Mouse (Mus musculus) ES-E14 (cell line): ENCODE measurements around the gene Rplp2. TPM values are rescaled to one million over a fixed set of nuclear protein-coding genes. Genes with fewer than 3 reads are reported as not detected.

Experiments
- DNase-seq: peaks from one replicate; pipeline ENCODE4 v3.0.0-alpha.2; 2013; ENCODE audit warnings: low read depth, low spot score
- H3K27ac ChIP-seq: 2 replicates; pipeline ENCODE4 v1.5.1; 2012; ENCODE audit warnings: low read depth, mild to moderate bottlenecking, low read length, moderate library complexity, mixed read lengths; ENCODE audit not compliant: poor library complexity, insufficient read depth, severe bottlenecking
- H3K36me3 ChIP-seq: 2 replicates; pipeline ENCODE4 v1.6.1; 2012; ENCODE audit warnings: mild to moderate bottlenecking, low read length, moderate library complexity, mixed read lengths; ENCODE audit not compliant: control insufficient read depth, poor library complexity, insufficient read depth, severe bottlenecking
- H3K4me1 ChIP-seq, 2 experiments: fragments of 150-350 bp in 1 of 2; sonication (generic) in 1 of 2; 2 replicates each; pipeline ENCODE4 v1.6.1; 2012; ENCODE audit warnings: low read length in 2 of 2, mild to moderate bottlenecking in 1 of 2, mixed read lengths in 1 of 2; ENCODE audit not compliant: control insufficient read depth in 2 of 2, insufficient read depth in 2 of 2, poor library complexity in 1 of 2
- H3K4me3 ChIP-seq, 2 experiments: fragments of 150-350 bp in 1 of 2; sonication (generic) in 1 of 2; 2 replicates each; pipeline ENCODE4 v1.5.1; 2012; ENCODE audit warnings: low read length in 2 of 2, low read depth in 1 of 2, mild to moderate bottlenecking in 1 of 2, mixed read lengths in 1 of 2; ENCODE audit not compliant: insufficient read depth in 1 of 2, poor library complexity in 1 of 2, severe bottlenecking in 1 of 2
- H3K9ac ChIP-seq: 2 replicates; pipeline ENCODE4 v1.6.1; 2012; ENCODE audit warnings: low read depth, mild to moderate bottlenecking, low read length, mixed read lengths; ENCODE audit not compliant: poor library complexity, insufficient read depth, severe bottlenecking
- H3K9me3 ChIP-seq: fragments of 150-350 bp; sonication (generic); 2 replicates; pipeline ENCODE4 v1.6.1; 2012; ENCODE audit warnings: low read depth, mild to moderate bottlenecking, low read length; ENCODE audit not compliant: control insufficient read depth, insufficient read depth
- CHD2 ChIP-seq: IDR thresholded peaks from 2 replicates; pipeline ENCODE4 v1.6.1; 2014; ENCODE audit warnings: mild to moderate bottlenecking, low read depth, low read length, inconsistent platforms
- HCFC1 ChIP-seq: IDR thresholded peaks from 2 replicates; pipeline ENCODE4 v1.6.1; 2012; ENCODE audit warnings: low read length, inconsistent platforms, borderline replicate concordance; ENCODE audit not compliant: insufficient read depth
- MAFK ChIP-seq: IDR thresholded peaks from 2 replicates; pipeline ENCODE4 v1.6.1; 2014; ENCODE audit warnings: mild to moderate bottlenecking, low read depth, low read length, inconsistent platforms; ENCODE audit not compliant: insufficient read depth
- ZC3H11A ChIP-seq: IDR thresholded peaks from 2 replicates; pipeline ENCODE4 v1.6.1; 2012; ENCODE audit warnings: low read depth, mild to moderate bottlenecking, inconsistent platforms, low read length, borderline replicate concordance
- ZNF384 ChIP-seq: IDR thresholded peaks from 2 replicates; pipeline ENCODE4 v1.6.1; 2012; ENCODE audit warnings: low read depth, low read length, inconsistent platforms
- in situ Hi-C, 2 experiments: fragments of 600-800 bp; cut with MboI; formaldehyde crosslinking; loops; one replicate each; pipeline ENCODE4 v1.15.1; 2025; ENCODE audit warnings: low sequenced_read_pairs in 2 of 2, inconsistent platforms in 1 of 2; ENCODE audit not compliant: unreplicated experiment in 2 of 2
- total RNA-seq: library from RNA; depleted of rRNA; stranded (reverse); fragments of 300-350 nt; gene quantifications from 2 replicates; pipeline ENCODE4 v1.2.3, GENCODE M21; 2012

Gene Rplp2
- total RNA-seq, 1 experiment = 3,085 TPM

GRCm38 (mm10) chr7:141454967-141455551 is 7.9 kb downstream of the Rplp2 start, which contains the start of gene Pnpla2:
TSS of gene Pnpla2 (plus strand) at chr7:141455198.
- peak; percentile 95 for DNase-seq

GRCm38 (mm10) chr7:141455610-141456314 is 8.6 kb downstream of the Rplp2 start:
- Histone ChIP-seq H3K36me3 (peaks cover 13% of the 10 kb centered on the region), H3K4me3 (peak overlapping the region; percentile 68 to 91), H3K4me1 (peaks cover 0 to 26% of the 10 kb centered on the region in 2 experiments; a peak in 3 of 4 replicates), H3K9ac (peak overlapping the region; percentile 74), H3K27ac (no peak overlapping the region), H3K9me3 (no peaks in the 10 kb centered on the region)
- no peak for DNase-seq
- in situ Hi-C loops = no loop called here
- TF ChIP-seq MAFK = no peak
- TF ChIP-seq ZNF384 = no peak
- TF ChIP-seq ZC3H11A = no peak
- no peak for TF ChIP-seq CHD2
- TF ChIP-seq HCFC1 = no peak

More at GRCm38 (mm10) chr7:141454967-141455551, 7.9 kb downstream of the Rplp2 start, which contains the start of gene Pnpla2:
- Histone ChIP-seq H3K4me3 (peak within 1 kb of the TSS; percentile 68 to 91), H3K36me3 (peaks cover 18% of the 10 kb centered on the region), H3K9ac (peak within 1 kb of the TSS; percentile 74), H3K4me1 (peaks cover 0 to 20% of the 10 kb centered on the region in 2 experiments; a peak in 2 of 4 replicates), H3K9me3 (no peaks in the 10 kb centered on the region), H3K27ac (no peak within 1 kb of the TSS)
- TF ChIP-seq CHD2 (no peak), ZC3H11A (no peak), ZNF384 (no peak), MAFK (no peak), HCFC1 (no peak; the same call in 1 of the 2 replicates)
- in situ Hi-C loops = no loop called here

GRCm38 (mm10) chr7:141456739-141457138 is 9.6 kb downstream of the Rplp2 start:
- no peak overlapping the region for H3K4me3 ChIP-seq
- peaks cover 4% of the 10 kb centered on the region for H3K36me3 ChIP-seq
- no peak overlapping the region for H3K9ac ChIP-seq
- TF ChIP-seq ZNF384 (no peak), ZC3H11A (no peak), CHD2 (no peak), HCFC1 (no peak), MAFK (no peak)
- H3K9me3 ChIP-seq = no peaks in the 10 kb centered on the region
- no peak for DNase-seq
- in situ Hi-C loops = no loop called here
- peaks cover 0 to 27% of the 10 kb centered on the region in 2 experiments; a peak in 3 of 4 replicates for H3K4me1 ChIP-seq
- H3K27ac ChIP-seq = no peak overlapping the region

- Histone ChIP-seq H3K9ac (no peak overlapping the region), H3K36me3 (no peaks in the 10 kb centered on the region), H3K4me1 (peaks cover 1 to 29% of the 10 kb centered on the region in 2 experiments; a peak in 3 of 4 replicates), H3K4me3 (no peak overlapping the region), H3K9me3 (no peaks in the 10 kb centered on the region), H3K27ac (no peak overlapping the region)
- in situ Hi-C loops = no loop called here
- TF ChIP-seq ZC3H11A (no peak), CHD2 (no peak), HCFC1 (no peak), ZNF384 (no peak), MAFK (no peak)
- DNase-seq = no peak
Observed at GRCm38 (mm10) chr7:141457236-141457635, 10.1 kb downstream of the Rplp2 start.
